Mouse (Mus musculus) embryonic facial prominence, embryonic 13.5 days (tissue): Measurements from ENCODE around the gene Lrba. TPM values are rescaled to one million over a fixed set of nuclear protein-coding genes. Genes with fewer than 3 reads are reported as not detected.

Source experiments
- ATAC-seq: fragments of 200-750 bp; cut with Nextera tagmentation; 2 replicates; pipeline ENCODE4 v1.8.0; 2017; ENCODE audit warnings: low read depth; ENCODE audit not compliant: insufficient number of reproducible peaks, insufficient read depth, low FRiP score, low TSS enrichment
- H3K27ac ChIP-seq: fragments of 300-500 bp; sonication (generic); 2 replicates; pipeline ENCODE4 v1.5.1; 2015; ENCODE audit warnings: moderate library complexity, mild to moderate bottlenecking, inconsistent platforms
- H3K27me3 ChIP-seq: fragments of 300-500 bp; sonication (generic); 2 replicates; pipeline ENCODE4 v1.6.1; 2015; ENCODE audit warnings: mild to moderate bottlenecking, inconsistent platforms
- H3K36me3 ChIP-seq: fragments of 300-500 bp; sonication (generic); 2 replicates; pipeline ENCODE4 v1.6.1; 2015; ENCODE audit warnings: mild to moderate bottlenecking, inconsistent platforms
- H3K4me1 ChIP-seq: fragments of 300-500 bp; sonication (generic); 2 replicates; pipeline ENCODE4 v1.6.1; 2015; ENCODE audit warnings: inconsistent platforms
- H3K4me2 ChIP-seq: fragments of 300-500 bp; sonication (generic); 2 replicates; pipeline ENCODE4 v1.6.1; 2015; ENCODE audit warnings: moderate library complexity, mild to moderate bottlenecking, inconsistent platforms
- H3K4me3 ChIP-seq: fragments of 300-500 bp; sonication (generic); 2 replicates; pipeline ENCODE4 v1.5.1; 2015; ENCODE audit warnings: mild to moderate bottlenecking, inconsistent platforms
- H3K9ac ChIP-seq: fragments of 300-500 bp; sonication (generic); 2 replicates; pipeline ENCODE4 v1.6.1; 2015; ENCODE audit warnings: mild to moderate bottlenecking, inconsistent platforms
- H3K9me3 ChIP-seq: fragments of 300-500 bp; sonication (generic); 2 replicates; pipeline ENCODE4 v1.6.1; 2016; ENCODE audit warnings: inconsistent platforms
- WGBS: fragments of 180-500 bp; shearing (Covaris S2); methylation state at CpG from one replicate; pipeline ENCODE4 v1.1.7; 2015; ENCODE audit warnings: mixed read lengths; 5-methylcytosine and 5-hydroxymethylcytosine counted together
- polyA plus RNA-seq: library from polyadenylated mRNA; unstranded; fragments of >200 nt; fragmentation: Nextera tagmentation; extraction: Ambion mirVana; gene quantifications from 2 replicates; pipeline ENCODE4 v1.2.1, GENCODE M21; 2015

Gene Lrba
- polyA plus RNA-seq, 1 experiment from 2014 or later, result 7.4 TPM

- Histone ChIP-seq H3K9ac (no peak overlapping the region), H3K36me3 (no peaks in the 10 kb centered on the region), H3K4me2 (no peak overlapping the region), H3K9me3 (no peaks in the 10 kb centered on the region), H3K27ac (no peak overlapping the region), H3K4me3 (no peak overlapping the region), H3K4me1 (no peaks in the 10 kb centered on the region), H3K27me3 (no peaks in the 10 kb centered on the region)
- WGBS, result 50% methylated on average over 1 of the region's 1 CpGs
- no peak for ATAC-seq
These were observed 51.2 kb downstream of the Lrba start for GRCm38 (mm10) chr3:86275651-86276050.

- Histone ChIP-seq H3K4me3 (no peak overlapping the region), H3K4me2 (no peak overlapping the region), H3K27me3 (no peaks in the 10 kb centered on the region), H3K9ac (no peak overlapping the region), H3K9me3 (no peaks in the 10 kb centered on the region), H3K4me1 (no peaks in the 10 kb centered on the region), H3K36me3 (no peaks in the 10 kb centered on the region), H3K27ac (no peak overlapping the region)
- 63% methylated on average over 8 of the region's 8 CpGs for WGBS
- ATAC-seq, result no peak
These were observed 66.8 kb downstream of the Lrba start for GRCm38 (mm10) chr3:86291326-86291725.

DNA sequence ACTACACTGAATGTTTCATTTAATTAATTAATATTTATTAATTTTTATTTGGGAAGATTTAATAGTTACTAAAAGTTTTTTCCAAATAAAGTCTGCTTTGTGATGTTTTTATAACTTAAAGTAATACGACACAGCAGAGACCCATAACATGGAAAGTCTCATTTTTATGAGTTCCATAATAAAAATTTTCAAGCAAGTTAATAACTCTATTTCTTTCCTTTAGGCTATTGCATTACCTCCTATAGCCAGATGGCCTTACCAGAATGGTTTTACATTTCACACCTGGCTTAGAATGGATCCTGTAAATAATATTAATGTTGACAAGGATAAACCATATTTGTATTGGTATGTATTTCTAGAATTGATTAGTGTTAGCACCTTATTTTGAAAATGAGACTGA is 70.4 kb downstream of the Lrba start:
- no peak for ATAC-seq
- WGBS, result 87% methylated on average over 1 of the region's 1 CpGs

DNA sequence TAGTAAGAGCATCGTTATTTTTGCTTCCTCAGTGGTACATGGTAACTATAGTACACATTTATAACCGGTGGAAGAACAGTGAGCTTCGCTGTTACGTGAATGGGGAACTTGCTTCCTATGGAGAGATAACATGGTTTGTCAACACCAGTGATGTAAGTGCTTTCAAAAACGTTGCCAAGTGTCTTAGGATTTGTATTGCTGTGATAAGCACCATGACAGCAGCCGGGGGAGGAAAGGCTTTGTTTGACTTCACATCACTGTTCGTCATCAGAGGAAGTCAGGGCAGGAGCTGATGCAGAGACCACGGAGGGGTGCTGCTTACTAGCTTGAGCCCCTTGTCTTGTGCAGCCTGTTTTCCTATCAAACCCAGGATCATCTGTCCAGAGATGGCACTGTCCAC is 71.7 kb downstream of the Lrba start:
- Histone ChIP-seq H3K27ac (no peak overlapping the region), H3K4me3 (no peak overlapping the region), H3K36me3 (no peaks in the 10 kb centered on the region), H3K4me2 (no peak overlapping the region), H3K9me3 (no peaks in the 10 kb centered on the region), H3K4me1 (no peaks in the 10 kb centered on the region), H3K27me3 (no peaks in the 10 kb centered on the region), H3K9ac (no peak overlapping the region)
- no peak for ATAC-seq
- WGBS, result 75% methylated on average over 8 of the region's 8 CpGs

More for the DNA sequence above, 70.4 kb downstream of the Lrba start:
- Histone ChIP-seq H3K4me1 (no peaks in the 10 kb centered on the region), H3K27ac (no peak overlapping the region), H3K4me3 (no peak overlapping the region), H3K36me3 (no peaks in the 10 kb centered on the region), H3K27me3 (no peaks in the 10 kb centered on the region), H3K4me2 (no peak overlapping the region), H3K9ac (no peak overlapping the region), H3K9me3 (no peaks in the 10 kb centered on the region)

DNA sequence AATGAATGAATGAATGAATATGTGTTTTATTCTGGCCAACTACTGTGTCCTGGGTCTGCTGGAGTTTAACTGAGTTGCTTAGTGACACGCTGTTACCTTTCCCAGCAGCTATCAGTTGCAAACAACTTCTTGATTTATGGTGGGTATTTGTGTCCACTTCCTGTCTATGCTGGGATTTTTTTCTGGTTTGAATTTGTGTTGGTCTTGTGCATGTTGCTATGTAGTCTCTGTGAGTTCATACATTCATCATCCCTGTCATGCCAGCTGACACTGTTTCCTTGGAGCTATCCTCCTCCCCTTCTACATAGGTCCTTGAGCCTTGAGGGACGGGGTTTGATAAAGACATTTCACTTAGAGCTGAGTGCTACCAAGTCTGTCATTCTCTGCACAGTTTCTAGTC is 84.4 kb downstream of the Lrba start:
- H3K4me1 ChIP-seq, result no peaks in the 10 kb centered on the region
- H3K36me3 ChIP-seq, result no peaks in the 10 kb centered on the region
- H3K27ac ChIP-seq, result no peak overlapping the region
- 87% methylated on average over 2 of the region's 2 CpGs for WGBS
- no peaks in the 10 kb centered on the region for H3K9me3 ChIP-seq
- no peak for ATAC-seq
- H3K27me3 ChIP-seq, result no peaks in the 10 kb centered on the region
- H3K9ac ChIP-seq, result no peak overlapping the region
- H3K4me3 ChIP-seq, result no peak overlapping the region
- H3K4me2 ChIP-seq, result no peak overlapping the region

- H3K27ac ChIP-seq, result no peak overlapping the region
- H3K4me1 ChIP-seq, result no peaks in the 10 kb centered on the region
- no peak overlapping the region for H3K4me2 ChIP-seq
- no peak overlapping the region for H3K9ac ChIP-seq
- no peak for ATAC-seq
- no peaks in the 10 kb centered on the region for H3K9me3 ChIP-seq
- H3K27me3 ChIP-seq, result no peaks in the 10 kb centered on the region
- H3K4me3 ChIP-seq, result no peak overlapping the region
- no peaks in the 10 kb centered on the region for H3K36me3 ChIP-seq
- 57% methylated on average over 5 of the region's 5 CpGs for WGBS
These were observed 85.7 kb downstream of the Lrba start for GRCm38 (mm10) chr3:86310216-86310615.

DNA sequence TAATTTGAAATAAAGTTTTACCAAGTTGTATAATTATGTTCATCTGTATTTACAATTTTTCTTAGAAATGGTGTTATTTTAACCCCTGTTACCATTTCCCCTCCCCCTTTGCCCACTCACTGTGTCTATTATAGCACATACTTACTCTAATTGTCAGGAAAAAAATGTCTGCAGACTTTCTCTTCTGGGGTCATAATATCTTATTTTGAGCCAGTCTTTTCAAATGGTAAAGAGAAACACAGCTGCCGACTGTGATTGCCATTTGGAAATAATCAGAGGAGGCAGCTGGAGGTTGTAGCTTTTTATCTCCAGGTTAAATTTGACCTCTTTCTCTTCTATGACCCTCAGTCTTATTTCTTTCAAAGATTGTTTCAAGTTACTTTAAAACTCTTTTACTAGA is 86.9 kb downstream of the Lrba start:
- ATAC-seq, result no peak
- H3K4me2 ChIP-seq, result no peak overlapping the region
- 9% methylated on average over 1 of the region's 1 CpGs for WGBS

DNA sequence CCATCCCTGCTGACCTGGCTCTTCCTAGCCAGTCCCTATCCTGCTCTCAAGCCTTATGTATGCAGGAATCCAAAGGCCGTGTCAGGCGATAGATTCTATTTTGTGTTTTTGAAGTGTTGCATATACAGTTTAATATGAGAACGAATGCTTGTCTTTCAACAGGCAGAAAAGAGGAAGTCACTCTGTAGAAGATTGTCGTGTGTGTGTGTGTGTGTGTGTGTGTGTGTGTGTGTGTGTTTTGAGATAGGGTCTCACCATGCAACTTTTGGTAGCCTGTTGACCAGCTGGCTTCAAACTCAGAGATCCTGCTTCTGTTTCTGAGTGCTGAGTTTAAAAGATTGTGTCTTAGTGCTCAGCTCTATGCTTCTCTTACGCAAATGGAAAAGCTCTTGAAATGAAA is 93.2 kb downstream of the Lrba start:
- Histone ChIP-seq H3K9me3 (no peaks in the 10 kb centered on the region), H3K4me3 (no peak overlapping the region), H3K36me3 (no peaks in the 10 kb centered on the region), H3K4me1 (no peaks in the 10 kb centered on the region), H3K9ac (no peak overlapping the region), H3K4me2 (no peak overlapping the region), H3K27ac (no peak overlapping the region), H3K27me3 (no peaks in the 10 kb centered on the region)
- no peak for ATAC-seq
- 84% methylated on average over 5 of the region's 5 CpGs for WGBS

More for the DNA sequence above, 86.9 kb downstream of the Lrba start:
- H3K36me3 ChIP-seq, result no peaks in the 10 kb centered on the region
- H3K27me3 ChIP-seq, result no peaks in the 10 kb centered on the region
- no peaks in the 10 kb centered on the region for H3K4me1 ChIP-seq
- H3K9me3 ChIP-seq, result no peaks in the 10 kb centered on the region
- no peak overlapping the region for H3K9ac ChIP-seq
- no peak overlapping the region for H3K4me3 ChIP-seq
- H3K27ac ChIP-seq, result no peak overlapping the region

DNA sequence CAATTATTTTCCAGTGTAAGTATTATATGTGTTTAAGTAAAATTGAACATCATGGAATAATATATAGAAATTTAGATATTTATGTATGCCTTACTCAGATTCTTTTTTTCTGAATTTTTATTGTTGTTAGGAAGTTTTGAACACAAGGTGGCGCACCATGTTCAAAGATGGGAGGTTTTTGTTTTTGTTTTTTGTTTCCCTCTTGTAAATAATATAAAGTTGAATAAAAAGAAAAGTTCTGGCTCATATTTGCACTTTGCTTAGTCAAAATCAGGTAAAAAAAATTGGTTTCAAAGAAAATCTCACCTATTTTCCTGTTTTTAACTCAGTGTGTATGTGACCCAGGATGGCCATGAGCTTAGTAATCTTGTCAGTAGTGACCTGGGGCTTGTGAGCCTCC is 104.1 kb downstream of the Lrba start:
- 20% methylated on average over 1 of the region's 1 CpGs for WGBS
- no peak for ATAC-seq
- no peak overlapping the region for H3K4me3 ChIP-seq
- no peaks in the 10 kb centered on the region for H3K4me1 ChIP-seq
- H3K27ac ChIP-seq, result no peak overlapping the region
- no peak overlapping the region for H3K4me2 ChIP-seq
- no peak overlapping the region for H3K9ac ChIP-seq
- no peaks in the 10 kb centered on the region for H3K9me3 ChIP-seq
- H3K27me3 ChIP-seq, result no peaks in the 10 kb centered on the region
- H3K36me3 ChIP-seq, result no peaks in the 10 kb centered on the region

GRCm38 (mm10) chr3:86343261-86343660 is 118.8 kb downstream of the Lrba start:
- no peak for ATAC-seq
- no peak overlapping the region for H3K27ac ChIP-seq
- H3K9ac ChIP-seq, result no peak overlapping the region
- 65% methylated on average over 5 of the region's 5 CpGs for WGBS
- H3K36me3 ChIP-seq, result no peaks in the 10 kb centered on the region
- no peaks in the 10 kb centered on the region for H3K27me3 ChIP-seq
- H3K4me1 ChIP-seq, result no peaks in the 10 kb centered on the region
- no peak overlapping the region for H3K4me2 ChIP-seq
- no peaks in the 10 kb centered on the region for H3K9me3 ChIP-seq
- H3K4me3 ChIP-seq, result no peak overlapping the region

DNA sequence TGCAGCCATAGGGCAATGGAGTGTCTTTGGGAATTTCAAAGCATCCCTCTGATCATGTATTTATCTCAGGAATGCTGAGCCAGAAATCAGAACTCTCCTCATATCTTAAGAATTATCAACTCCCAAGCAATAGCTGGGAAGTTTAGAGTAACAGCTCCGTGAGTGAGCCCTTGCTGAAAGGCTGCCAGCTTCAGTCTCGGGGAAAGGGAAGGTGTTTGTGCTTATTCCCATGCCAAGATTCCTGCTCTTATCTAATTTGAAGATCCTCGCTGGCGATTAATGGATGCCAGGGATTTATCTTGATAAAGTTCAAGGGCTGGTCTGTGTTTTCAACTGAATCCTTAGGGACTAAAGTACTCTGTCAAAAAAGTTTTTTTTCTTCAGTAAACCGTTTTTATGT is 138.0 kb downstream of the Lrba start:
- 29% methylated on average over 5 of the region's 5 CpGs for WGBS
- Histone ChIP-seq H3K4me3 (no peak overlapping the region), H3K27ac (no peak overlapping the region), H3K9me3 (no peaks in the 10 kb centered on the region), H3K36me3 (no peaks in the 10 kb centered on the region), H3K27me3 (no peaks in the 10 kb centered on the region), H3K4me2 (no peak overlapping the region), H3K9ac (no peak overlapping the region), H3K4me1 (peaks cover 2% of the 10 kb centered on the region; the same call in 1 of the 2 replicates)
- no peak for ATAC-seq

DNA sequence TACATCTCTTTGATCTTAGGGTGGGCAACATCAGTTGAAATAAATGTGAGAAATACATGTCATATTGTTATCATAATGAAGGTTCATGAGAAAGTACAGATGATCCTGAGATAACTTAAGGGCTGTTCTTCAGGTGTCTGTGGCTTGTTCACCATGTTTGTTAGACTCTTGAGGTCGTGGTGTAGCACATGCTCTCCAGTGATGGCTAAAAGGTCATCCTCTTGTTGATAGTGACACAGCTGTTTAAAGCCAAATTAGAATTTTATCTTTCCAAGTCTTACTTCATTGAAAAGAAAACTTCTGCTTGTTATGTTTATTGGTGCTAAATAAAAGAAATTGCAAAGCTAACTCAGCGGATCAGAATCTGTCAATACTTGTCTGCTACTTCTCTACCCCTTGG is 147.0 kb downstream of the Lrba start:
- H3K4me3 ChIP-seq, result no peak overlapping the region
- H3K27me3 ChIP-seq, result no peaks in the 10 kb centered on the region
- H3K4me2 ChIP-seq, result no peak overlapping the region
- H3K9ac ChIP-seq, result no peak overlapping the region
- no peak overlapping the region for H3K27ac ChIP-seq
- no peaks in the 10 kb centered on the region for H3K36me3 ChIP-seq
- H3K9me3 ChIP-seq, result no peaks in the 10 kb centered on the region
- no peaks in the 10 kb centered on the region for H3K4me1 ChIP-seq
- no peak for ATAC-seq
- WGBS, result 70% methylated on average over 2 of the region's 2 CpGs

DNA sequence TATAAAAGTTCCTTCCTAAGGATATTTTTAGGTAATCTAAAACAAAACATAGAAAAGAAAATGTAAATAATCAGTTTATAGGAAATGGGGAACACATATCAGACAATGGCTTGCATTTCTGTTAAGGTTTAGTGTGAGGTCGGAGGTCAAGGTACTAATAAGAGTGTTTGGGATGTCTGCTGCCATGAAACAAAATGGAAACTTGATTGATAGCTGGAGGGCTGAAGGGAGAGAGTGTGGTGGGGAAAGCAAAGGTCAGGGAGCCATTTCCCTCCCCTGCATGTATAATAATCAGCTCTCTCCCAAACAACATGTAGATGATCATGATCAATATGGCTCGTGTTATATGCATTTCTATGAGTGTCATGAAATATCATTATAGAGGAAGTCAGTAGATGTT is 150.8 kb downstream of the Lrba start:
- no peak overlapping the region for H3K4me2 ChIP-seq
- no peaks in the 10 kb centered on the region for H3K27me3 ChIP-seq
- H3K4me3 ChIP-seq, result no peak overlapping the region
- ATAC-seq, result no peak
- no peak overlapping the region for H3K27ac ChIP-seq
- no peak overlapping the region for H3K9ac ChIP-seq
- no peaks in the 10 kb centered on the region for H3K4me1 ChIP-seq
- no peaks in the 10 kb centered on the region for H3K9me3 ChIP-seq
- WGBS, result 64% methylated on average over 2 of the region's 2 CpGs
- H3K36me3 ChIP-seq, result no peaks in the 10 kb centered on the region
